Mouse (Mus musculus): Measurements from ENCODE around the gene Mypop.

Mypop gene

GRCm38 (mm10) chr7:18990601-18991295 lies at the start of gene Mypop:
TSS of gene Mypop (plus strand) at chr7:18991245.
- DNase-seq (ENCODE audit: low read depth, low spot score) = peak; percentile 100

- DNase-seq (ENCODE audit: low read depth, low spot score) = no peak
Measured at GRCm38 (mm10) chr7:18942376-18942775, 48.7 kb upstream of the Mypop start.

DNA sequence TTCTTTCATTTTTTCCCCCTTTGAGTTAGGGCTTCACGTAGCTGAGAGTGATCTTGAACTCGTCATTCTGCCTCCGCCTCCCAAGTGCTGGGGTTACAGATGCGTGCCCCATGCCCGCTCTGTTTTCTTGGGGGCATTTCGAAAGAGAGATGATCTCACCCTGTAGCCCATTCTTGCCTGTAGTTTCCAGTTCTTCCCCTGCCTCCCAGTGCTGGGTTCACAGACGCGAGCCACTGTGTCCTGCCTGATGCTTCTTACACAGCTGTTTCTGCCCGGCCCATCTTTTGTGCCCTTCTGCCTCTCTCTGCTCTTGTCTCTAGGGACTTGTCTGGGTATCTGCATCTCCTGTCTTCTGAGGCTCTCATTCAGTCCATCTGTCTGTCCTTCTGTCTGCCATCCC lies 48.2 kb upstream of the Mypop start:
- DNase-seq (ENCODE audit: low read depth, low spot score) = no peak

DNA sequence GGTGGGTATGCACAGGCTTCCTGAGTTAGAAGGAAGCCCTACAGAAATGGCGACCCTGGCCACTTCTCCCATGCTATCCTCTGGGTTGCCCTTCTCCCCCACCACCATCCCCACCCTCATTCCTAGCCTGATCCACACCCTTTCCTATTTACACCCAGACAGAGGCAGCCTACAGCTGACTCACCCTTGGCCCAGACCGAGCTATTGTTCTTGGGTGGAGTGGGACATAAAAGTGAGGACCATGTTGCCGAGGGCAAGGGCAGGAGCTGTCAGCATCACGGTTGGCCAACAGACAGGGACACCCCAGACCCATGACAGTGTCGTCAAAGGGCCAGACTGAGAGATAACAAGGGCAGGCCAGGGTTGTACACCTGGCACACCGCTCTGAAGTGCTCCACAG lies 42.9 kb upstream of the Mypop start:
- no peak for DNase-seq (ENCODE audit: low read depth, low spot score)

DNA sequence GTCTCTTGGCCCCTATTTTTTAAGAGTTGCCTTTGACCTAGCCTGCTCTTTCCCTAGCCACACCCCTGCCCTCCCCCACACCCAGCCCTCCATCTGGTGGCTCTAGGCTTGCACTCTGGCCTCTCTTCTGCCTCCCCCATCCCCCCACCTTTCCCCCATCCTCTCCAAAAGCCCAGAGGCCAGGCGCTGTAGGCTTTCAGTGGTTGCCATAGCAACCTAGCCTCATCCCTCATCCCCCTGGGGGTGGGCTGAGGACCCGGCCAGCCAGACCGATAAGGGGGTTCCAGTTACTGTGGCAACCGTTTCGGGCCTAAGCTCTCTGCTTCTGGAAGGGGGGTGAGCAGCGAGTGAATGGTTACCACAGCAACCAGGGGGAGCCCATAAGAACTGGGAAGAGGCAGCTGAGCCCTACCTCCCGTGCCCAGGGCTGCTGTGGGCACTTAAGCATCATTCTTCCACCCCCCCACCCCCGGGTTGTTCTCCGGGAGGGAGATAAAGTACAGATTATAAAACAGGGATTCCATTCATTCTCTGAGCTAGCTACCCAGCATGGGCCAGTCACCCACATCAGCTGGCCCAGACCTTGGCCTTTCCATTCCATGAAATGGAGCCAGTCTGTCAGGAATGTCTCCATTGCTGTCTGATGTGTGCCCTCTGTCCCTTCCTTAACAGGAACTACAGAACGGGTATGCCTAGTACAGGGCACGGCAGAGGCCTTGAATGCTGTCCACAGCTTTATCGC lies 41.1 kb upstream of the Mypop start:
- DNase-seq (ENCODE audit: low read depth, low spot score) = no peak

- DNase-seq (ENCODE audit: low read depth, low spot score) = no peak
Measured at GRCm38 (mm10) chr7:18950523-18951315, 40.3 kb upstream of the Mypop start.

GRCm38 (mm10) chr7:18951397-18951796 lies 39.6 kb upstream of the Mypop start:
- peak; percentile 61 for DNase-seq (ENCODE audit: low read depth, low spot score)

GRCm38 (mm10) chr7:18957569-18958383 lies 33.3 kb upstream of the Mypop start:
- DNase-seq (ENCODE audit: low read depth, low spot score) = no peak

DNA sequence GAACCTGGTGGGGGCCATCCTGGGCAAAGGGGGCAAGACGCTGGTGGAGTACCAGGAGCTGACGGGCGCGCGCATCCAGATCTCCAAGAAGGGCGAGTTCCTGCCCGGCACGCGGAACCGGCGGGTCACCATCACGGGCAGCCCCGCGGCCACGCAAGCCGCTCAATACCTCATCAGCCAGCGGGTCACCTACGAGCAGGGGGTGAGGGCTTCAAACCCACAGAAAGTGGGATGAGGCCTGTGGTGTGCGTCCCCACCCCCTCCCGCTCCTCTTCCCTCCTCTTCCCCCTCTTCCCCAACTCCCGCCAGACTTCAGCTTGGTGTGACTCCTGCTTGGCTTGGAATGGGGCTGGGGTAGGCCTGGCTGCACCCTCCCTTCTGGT lies 32.7 kb upstream of the Mypop start:
- no peak for DNase-seq (ENCODE audit: low read depth, low spot score)

DNA sequence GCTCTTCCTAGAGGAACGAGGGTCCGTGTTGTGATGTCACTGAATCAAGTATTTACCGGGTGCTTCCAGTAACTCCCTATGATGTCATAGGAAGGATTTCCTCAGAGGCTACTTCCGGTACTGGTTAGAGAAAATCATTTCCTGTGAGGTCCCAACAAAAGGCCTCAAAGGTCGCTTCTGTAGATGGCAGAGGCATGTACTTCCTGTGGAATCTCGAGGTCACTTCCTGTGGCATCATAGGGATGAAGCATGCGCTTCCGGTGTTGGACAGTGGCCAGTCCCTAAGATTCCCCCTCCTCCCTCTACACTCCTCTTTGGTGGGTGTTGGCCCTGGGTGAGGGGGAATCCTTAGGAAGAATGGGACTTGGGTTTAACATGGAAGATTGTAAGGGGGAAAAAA lies 31.6 kb upstream of the Mypop start:
- no peak for DNase-seq (ENCODE audit: low read depth, low spot score)

- no peak for DNase-seq (ENCODE audit: low read depth, low spot score)
Measured at GRCm38 (mm10) chr7:18962171-18962792, 28.8 kb upstream of the Mypop start.

- no peak for DNase-seq (ENCODE audit: low read depth, low spot score)
Measured at GRCm38 (mm10) chr7:18962795-18963194, 28.2 kb upstream of the Mypop start.

GRCm38 (mm10) chr7:18963294-18963843 lies 27.7 kb upstream of the Mypop start:
- DNase-seq (ENCODE audit: low read depth, low spot score) = no peak

GRCm38 (mm10) chr7:18965312-18965711 lies 25.7 kb upstream of the Mypop start:
- no peak for DNase-seq (ENCODE audit: low read depth, low spot score)

DNA sequence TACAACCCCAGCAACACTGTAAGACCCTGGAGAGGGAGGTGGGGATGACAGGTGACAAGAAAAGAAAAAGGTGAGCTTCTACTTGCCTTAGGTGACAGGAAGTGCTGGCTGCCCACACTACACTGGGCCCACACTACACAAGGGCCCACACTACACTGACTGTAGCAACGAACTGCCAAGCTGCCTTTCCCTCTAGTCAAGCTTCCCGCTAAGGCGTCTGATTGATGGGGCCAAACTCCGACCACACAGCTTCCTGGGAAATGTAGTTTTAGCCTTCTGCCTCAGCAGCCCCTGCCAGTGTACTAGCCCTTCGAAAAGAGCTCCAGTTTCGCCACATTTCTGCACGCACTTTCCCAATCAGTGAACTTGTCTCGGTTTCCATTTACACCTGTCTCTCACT lies 23.4 kb upstream of the Mypop start:
- no peak for DNase-seq (ENCODE audit: low read depth, low spot score)

DNA sequence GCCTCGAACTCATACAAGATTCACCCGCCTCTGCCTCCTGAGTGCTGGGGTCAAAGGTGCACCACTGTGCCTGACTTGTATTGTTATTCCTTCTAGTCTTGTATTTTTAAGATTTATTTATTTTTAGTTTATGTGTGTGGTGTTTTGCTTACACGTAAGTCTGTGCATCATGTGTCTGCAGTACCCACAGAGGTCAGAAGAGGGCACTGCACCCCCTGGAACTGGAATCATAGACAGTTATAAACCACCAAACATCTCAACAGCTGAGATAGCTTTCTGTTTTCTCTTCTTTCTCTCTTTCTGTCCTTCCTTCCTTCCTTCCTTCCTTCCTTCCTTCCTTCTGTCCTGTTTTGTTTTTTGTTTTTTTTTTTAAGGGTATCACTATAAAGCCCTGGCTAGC lies 20.1 kb upstream of the Mypop start:
- DNase-seq (ENCODE audit: low read depth, low spot score) = no peak

DNA sequence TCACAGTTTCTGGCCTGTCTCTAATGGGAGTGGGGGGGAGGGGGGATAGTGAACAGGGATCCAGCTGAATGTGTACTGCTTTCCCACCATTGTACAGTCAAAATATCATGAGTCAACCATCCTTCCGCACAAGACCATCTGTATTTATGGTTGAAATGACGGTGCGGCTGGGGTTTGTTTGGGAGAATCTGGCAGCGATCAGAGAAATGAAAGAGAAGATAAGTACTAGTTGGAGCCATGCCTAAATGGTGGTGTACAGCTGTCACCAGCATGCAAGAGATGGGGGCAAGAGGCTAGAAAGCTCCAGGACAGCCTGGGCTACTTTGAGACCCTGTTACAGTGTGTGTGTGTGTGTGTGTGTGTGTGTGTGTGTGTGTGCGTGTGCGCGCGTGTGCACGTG lies 12.7 kb upstream of the Mypop start:
- DNase-seq (ENCODE audit: low read depth, low spot score) = no peak

DNA sequence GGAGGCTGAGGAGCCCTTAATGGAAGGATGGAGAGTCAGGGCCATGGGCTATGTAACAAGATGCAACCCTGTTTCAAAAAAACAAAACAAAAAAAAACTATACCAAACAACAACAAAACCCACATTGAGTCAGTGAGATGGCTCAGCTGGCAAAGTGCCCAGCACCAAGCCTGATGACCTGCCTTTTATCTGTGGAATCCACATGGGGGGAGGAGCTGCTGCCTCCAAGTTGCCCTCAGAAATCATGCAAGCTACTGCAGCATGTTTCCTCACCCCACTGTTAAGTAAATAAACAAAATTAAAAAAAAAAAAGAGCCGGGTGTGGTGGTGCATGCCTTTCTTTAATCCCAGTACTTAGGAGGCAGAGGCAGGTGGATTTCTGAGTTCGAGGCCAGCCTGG lies 4.5 kb upstream of the Mypop start:
- DNase-seq (ENCODE audit: low read depth, low spot score) = no peak

GRCm38 (mm10) chr7:18987100-18987499 lies 3.9 kb upstream of the Mypop start, which contains the start of gene Nanos2:
TSS of gene Nanos2 (plus strand) at chr7:18987400.
- no peak for DNase-seq (ENCODE audit: low read depth, low spot score)

GRCm38 (mm10) chr7:18987747-18988146 lies 3.3 kb upstream of the Mypop start:
- DNase-seq (ENCODE audit: low read depth, low spot score) = no peak

GRCm38 (mm10) chr7:18988780-18989179 lies 2.3 kb upstream of the Mypop start:
- DNase-seq (ENCODE audit: low read depth, low spot score) = no peak

Measured in forelimb bud, embryonic 11.5 days (tissue).